Mouse (Mus musculus) neural tube, embryonic 13.5 days (tissue): ENCODE data around the gene Dlgap1. TPM values are rescaled to one million over a fixed set of nuclear protein-coding genes. Genes with fewer than 3 reads are reported as not detected.

Experiments
- ATAC-seq: fragments of 200-750 bp; cut with Nextera tagmentation; 2 replicates; pipeline ENCODE4 v1.8.0; 2017; ENCODE audit warnings: low read depth, mild to moderate bottlenecking, moderate TSS enrichment, moderate library complexity
- H3K27ac ChIP-seq: fragments of 300-500 bp; sonication (generic); replicated peaks from 2 replicates; pipeline ENCODE4 v1.5.1; 2015; ENCODE audit warnings: moderate library complexity, mild to moderate bottlenecking, inconsistent platforms
- H3K27me3 ChIP-seq: fragments of 300-500 bp; sonication (generic); 2 replicates; pipeline ENCODE4 v1.6.1; 2015; ENCODE audit warnings: mild to moderate bottlenecking, inconsistent platforms
- H3K36me3 ChIP-seq: fragments of 300-500 bp; sonication (generic); 2 replicates; pipeline ENCODE4 v1.6.1; 2015; ENCODE audit warnings: mild to moderate bottlenecking, inconsistent platforms
- H3K4me1 ChIP-seq: fragments of 300-500 bp; sonication (generic); replicated peaks from 2 replicates; pipeline ENCODE4 v1.6.1; 2015; ENCODE audit warnings: inconsistent platforms
- H3K4me2 ChIP-seq: fragments of 300-500 bp; sonication (generic); 2 replicates; pipeline ENCODE4 v1.6.1; 2015; ENCODE audit warnings: inconsistent platforms, mild to moderate bottlenecking, moderate library complexity
- H3K4me3 ChIP-seq: fragments of 300-500 bp; sonication (generic); 2 replicates; pipeline ENCODE4 v1.5.1; 2015; ENCODE audit warnings: mild to moderate bottlenecking, inconsistent platforms
- H3K9ac ChIP-seq: fragments of 300-500 bp; sonication (generic); 2 replicates; pipeline ENCODE4 v1.6.1; 2015; ENCODE audit warnings: moderate library complexity, mild to moderate bottlenecking, inconsistent platforms
- H3K9me3 ChIP-seq: fragments of 300-500 bp; sonication (generic); 2 replicates; pipeline ENCODE4 v1.6.1; 2016; ENCODE audit warnings: inconsistent platforms
- WGBS: fragments of 180-500 bp; shearing (Covaris S2); methylation state at CpG from one replicate; pipeline ENCODE4 v1.1.7; 2015; 5-methylcytosine and 5-hydroxymethylcytosine counted together
- polyA plus RNA-seq: library from polyadenylated mRNA; unstranded; fragments of >200 nt; fragmentation: Nextera tagmentation; extraction: Ambion mirVana; gene quantifications from 2 replicates; pipeline ENCODE4 v1.2.1, GENCODE M21; 2015

The Dlgap1 gene
- polyA plus RNA-seq, 1 experiment from 2014 or later: 19.2 TPM

DNA sequence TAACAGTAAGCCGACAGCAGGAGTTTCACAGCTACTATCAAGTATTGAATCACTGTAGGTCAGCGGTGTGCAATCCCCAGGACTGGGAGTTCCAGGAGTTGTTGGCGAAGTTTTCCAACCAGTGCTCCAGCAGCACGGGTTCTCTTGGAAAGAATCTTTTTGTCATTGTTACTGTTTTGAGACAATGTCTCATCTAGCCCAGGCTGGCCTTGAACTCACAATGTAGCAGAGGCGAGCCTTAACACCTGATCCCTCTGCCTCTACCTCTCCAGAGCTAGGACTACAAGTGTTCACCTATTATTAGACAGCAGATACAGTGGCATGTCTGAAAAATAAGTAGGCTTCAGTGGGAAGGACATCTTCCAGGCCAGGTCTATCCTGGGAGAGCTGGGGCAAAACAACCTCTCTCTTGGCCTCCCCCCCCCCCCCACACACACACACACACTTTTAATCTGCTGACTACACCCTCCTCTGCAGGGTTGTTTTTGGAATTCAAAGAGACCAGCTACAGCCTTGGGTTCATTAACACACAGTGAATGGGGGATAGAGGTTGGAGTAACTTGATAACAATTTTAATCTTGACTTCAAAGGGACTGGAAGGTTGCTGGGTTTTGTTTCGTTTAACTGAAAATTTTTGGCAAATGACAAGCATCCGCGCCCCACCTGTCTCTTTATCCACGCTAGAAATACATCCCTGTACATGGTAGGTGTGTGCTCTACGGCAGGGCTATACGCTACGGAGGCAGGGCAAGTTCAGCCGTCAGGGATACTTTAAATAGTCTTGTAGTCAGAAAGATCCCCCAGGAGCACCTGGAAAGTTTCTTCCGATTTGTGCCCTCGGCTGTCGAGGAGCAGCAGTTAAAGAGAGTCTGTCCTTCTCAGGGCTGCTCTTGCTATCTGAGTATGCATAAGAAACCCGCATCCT, 781.6 kb downstream of the Dlgap1 start:
- Histone ChIP-seq H3K9me3 (no peaks in the 10 kb centered on the region), H3K27ac (0 out of 2 replicates have a peak overlapping the region, but pooled peaks have one; percentile 61), H3K4me1 (peaks cover 56% of the 10 kb centered on the region), H3K4me2 (peak overlapping the region; percentile 49), H3K9ac (peak overlapping the region; percentile 59; the same call in 1 of the 2 replicates), H3K27me3 (peaks cover 27% of the 10 kb centered on the region), H3K36me3 (no peaks in the 10 kb centered on the region), H3K4me3 (peak overlapping the region; percentile 27)
- 47% methylated on average over 17 of the region's 17 CpGs for WGBS
- no peak for ATAC-seq

DNA sequence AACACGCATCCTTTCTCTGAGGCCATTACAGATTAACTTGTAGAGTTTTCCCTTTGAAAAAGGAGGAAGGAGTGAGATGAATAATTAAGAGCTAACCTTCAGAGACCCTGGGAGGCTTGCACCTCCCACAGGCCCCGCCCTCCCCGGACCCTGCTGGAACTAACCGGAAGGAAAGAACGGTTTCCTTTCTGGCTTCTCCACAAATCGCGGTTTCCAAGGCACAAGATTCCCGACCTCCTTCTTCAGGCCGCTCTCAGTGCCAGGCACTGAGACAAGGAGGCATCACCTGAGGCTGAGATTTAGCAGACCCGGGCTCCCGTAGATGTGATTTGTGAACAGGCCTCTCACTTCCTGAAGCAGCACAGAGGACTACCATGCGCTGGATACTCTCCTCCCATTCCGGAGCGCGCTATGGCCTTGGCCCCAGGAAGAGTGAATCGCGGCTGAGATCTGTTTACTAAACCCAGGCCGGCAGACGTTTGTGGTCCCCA, 782.3 kb downstream of the Dlgap1 start:
- H3K36me3 ChIP-seq: no peaks in the 10 kb centered on the region
- H3K27ac ChIP-seq: peak overlapping the region; percentile 61; the same call in 1 of the 2 replicates
- no peaks in the 10 kb centered on the region for H3K9me3 ChIP-seq
- H3K4me1 ChIP-seq: peaks cover 61% of the 10 kb centered on the region
- H3K4me2 ChIP-seq: peak overlapping the region; percentile 49
- 7% methylated on average over 19 of the region's 19 CpGs for WGBS
- ATAC-seq: no peak
- peak overlapping the region; percentile 59 for H3K9ac ChIP-seq
- H3K4me3 ChIP-seq: peak overlapping the region; percentile 27
- H3K27me3 ChIP-seq: peaks cover 27% of the 10 kb centered on the region

DNA sequence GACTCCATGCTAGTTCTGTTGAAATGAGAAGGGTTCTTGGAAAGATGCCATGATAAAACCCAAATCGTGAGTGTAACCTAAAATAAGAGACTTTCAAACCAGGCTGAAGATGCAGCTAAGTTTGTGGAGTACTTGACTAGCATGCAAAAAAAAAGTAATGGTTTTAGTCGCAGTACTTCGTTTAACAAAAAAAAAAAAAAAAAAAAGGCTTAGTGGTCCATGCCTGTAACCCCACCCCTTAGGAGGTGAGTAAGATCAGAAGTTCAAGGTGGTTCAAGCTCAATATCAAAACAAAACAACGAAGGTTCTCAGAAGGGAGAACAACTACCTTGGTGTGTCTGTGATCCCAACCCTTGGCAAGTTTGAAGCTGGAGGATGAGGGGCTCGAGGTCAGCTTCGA, 782.8 kb downstream of the Dlgap1 start:
- H3K27me3 ChIP-seq: peaks cover 24% of the 10 kb centered on the region
- peaks cover 58% of the 10 kb centered on the region for H3K4me1 ChIP-seq
- 0 out of 2 replicates have a peak overlapping the region, but pooled peaks have one; percentile 59 for H3K9ac ChIP-seq
- ATAC-seq: no peak
- no peaks in the 10 kb centered on the region for H3K9me3 ChIP-seq
- no peaks in the 10 kb centered on the region for H3K36me3 ChIP-seq
- peak overlapping the region; percentile 61; the same call in 1 of the 2 replicates for H3K27ac ChIP-seq
- WGBS: 60% methylated on average over 6 of the region's 6 CpGs
- H3K4me3 ChIP-seq: peak overlapping the region; percentile 27
- H3K4me2 ChIP-seq: peak overlapping the region; percentile 49

DNA sequence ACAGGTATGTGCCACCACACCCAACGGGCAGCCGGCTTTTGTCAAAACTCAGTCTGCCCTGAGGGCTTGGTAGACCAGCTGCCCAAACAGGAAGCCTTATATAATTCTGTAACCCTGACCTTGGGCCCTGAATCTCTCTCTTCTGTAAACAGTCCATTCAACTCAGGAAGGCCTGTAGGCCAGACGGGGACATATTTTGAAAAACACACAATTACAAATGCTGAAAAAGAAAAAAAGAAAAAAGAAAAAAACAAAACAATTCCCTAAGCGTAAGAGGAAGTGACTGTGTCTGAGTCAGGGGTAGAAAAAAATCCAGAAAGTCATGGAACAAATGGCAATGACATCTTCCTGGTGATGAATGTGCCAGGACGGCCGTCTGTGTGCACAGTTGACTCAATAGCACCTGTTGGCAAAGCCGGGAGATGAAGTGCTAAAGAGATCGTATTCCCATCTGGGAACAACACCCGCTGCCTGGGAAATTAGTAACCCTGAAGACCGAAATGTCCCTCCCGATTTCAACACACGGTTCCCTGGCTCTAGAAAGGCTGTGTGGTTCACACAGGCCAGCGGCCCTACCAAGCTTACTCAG, 784.7 kb downstream of the Dlgap1 start:
- no peak overlapping the region for H3K9ac ChIP-seq

DNA sequence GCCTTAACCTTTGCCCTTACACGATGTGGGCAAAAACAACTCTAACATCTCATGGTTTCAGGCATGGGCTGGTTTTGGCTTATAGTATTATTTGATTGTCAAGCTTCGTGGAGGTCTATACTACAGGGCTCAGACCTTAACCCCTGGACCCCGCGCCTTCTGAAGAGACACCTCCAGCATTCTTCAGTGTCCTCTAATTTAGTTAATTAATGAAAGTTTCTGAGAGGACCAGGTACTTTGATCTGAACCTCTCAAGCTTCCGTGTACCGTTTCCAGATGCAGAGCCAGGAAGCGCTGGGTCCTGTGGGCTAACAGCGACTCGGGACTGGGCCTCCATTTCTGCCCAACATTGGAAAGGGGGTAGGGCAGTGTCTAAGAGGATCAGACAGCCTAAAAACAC, 785.2 kb downstream of the Dlgap1 start:
- Histone ChIP-seq H3K4me1 (peaks cover 35% of the 10 kb centered on the region), H3K9me3 (no peaks in the 10 kb centered on the region), H3K9ac (no peak overlapping the region), H3K4me2 (no peak overlapping the region), H3K27ac (no peak overlapping the region), H3K27me3 (peaks cover 21% of the 10 kb centered on the region), H3K36me3 (no peaks in the 10 kb centered on the region), H3K4me3 (no peak overlapping the region)
- no peak for ATAC-seq
- WGBS: 83% methylated on average over 9 of the region's 9 CpGs

More for the DNA sequence above, 784.7 kb downstream of the Dlgap1 start:
- H3K36me3 ChIP-seq: no peaks in the 10 kb centered on the region
- no peak overlapping the region for H3K4me3 ChIP-seq
- H3K4me1 ChIP-seq: peaks cover 40% of the 10 kb centered on the region
- ATAC-seq: no peak
- no peak overlapping the region for H3K27ac ChIP-seq
- H3K27me3 ChIP-seq: peaks cover 21% of the 10 kb centered on the region
- no peak overlapping the region for H3K4me2 ChIP-seq
- WGBS: 56% methylated on average over 13 of the region's 13 CpGs
- no peaks in the 10 kb centered on the region for H3K9me3 ChIP-seq

DNA sequence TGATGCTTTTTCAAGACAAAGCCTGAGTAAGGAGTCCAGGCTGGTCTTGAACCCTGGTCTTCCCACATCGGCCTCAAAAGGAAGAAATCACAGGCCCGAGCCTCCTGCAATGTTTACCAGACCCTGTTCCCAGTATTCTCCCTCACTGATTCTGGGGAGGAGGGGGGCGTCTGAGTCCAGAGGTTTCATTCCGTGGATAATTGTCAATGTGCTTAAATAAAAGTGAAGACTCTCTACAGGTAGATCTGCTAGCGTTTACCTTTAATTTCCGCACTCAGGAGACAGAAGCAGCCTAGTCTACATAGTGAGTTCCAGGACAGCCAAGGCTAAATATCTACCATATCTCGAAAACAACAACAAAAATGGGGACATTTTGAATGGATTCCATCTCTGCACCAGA, 785.8 kb downstream of the Dlgap1 start:
- H3K4me3 ChIP-seq: no peak overlapping the region
- H3K27ac ChIP-seq: no peak overlapping the region
- H3K4me1 ChIP-seq: peaks cover 35% of the 10 kb centered on the region
- no peak overlapping the region for H3K9ac ChIP-seq
- H3K36me3 ChIP-seq: no peaks in the 10 kb centered on the region
- ATAC-seq: no peak
- peak overlapping the region; percentile 58 for H3K4me2 ChIP-seq
- H3K27me3 ChIP-seq: peaks cover 16% of the 10 kb centered on the region; the same call in 1 of the 2 replicates
- 53% methylated on average over 7 of the region's 7 CpGs for WGBS
- no peaks in the 10 kb centered on the region for H3K9me3 ChIP-seq

DNA sequence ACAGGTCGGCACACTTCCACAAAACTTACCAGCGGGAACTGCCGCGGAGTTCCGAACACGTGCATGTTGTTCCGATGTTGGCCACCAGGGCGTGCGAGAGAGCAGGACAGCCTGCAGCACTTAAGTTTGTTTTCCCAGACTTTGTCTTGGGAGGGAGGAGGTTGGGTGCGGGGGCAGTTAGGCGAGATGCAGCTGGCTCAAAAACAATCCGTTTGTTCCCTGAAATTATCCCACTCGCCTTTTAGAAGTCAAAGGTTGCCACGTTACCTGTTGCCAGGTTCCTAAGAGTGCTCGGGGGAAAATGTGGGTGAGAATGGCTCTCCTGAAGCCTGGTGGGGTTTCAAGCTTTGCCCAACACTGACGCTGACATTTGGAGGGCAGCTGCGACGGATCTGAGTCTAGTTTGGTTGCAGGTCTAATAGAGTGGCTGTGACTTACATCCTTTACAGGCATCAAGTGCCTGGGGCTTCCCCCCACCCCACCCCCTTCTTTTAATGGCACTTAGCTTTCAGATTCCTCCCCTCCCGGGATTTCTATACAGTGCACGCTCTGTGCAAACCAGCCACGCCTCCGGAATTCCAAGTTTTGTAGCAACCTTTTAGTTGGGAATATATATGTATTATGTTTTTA, 786.3 kb downstream of the Dlgap1 start:
- H3K4me1 ChIP-seq: peaks cover 35% of the 10 kb centered on the region
- ATAC-seq: peak; percentile 66
- peaks cover 15% of the 10 kb centered on the region; the same call in 1 of the 2 replicates for H3K27me3 ChIP-seq
- under 1% methylated on average over 22 of the region's 22 CpGs for WGBS
- H3K4me3 ChIP-seq: peak overlapping the region; percentile 28
- no peaks in the 10 kb centered on the region for H3K9me3 ChIP-seq
- H3K4me2 ChIP-seq: peak overlapping the region; percentile 58
- H3K9ac ChIP-seq: peak overlapping the region; percentile 53
- H3K36me3 ChIP-seq: no peaks in the 10 kb centered on the region
- H3K27ac ChIP-seq: peak overlapping the region; percentile 81

DNA sequence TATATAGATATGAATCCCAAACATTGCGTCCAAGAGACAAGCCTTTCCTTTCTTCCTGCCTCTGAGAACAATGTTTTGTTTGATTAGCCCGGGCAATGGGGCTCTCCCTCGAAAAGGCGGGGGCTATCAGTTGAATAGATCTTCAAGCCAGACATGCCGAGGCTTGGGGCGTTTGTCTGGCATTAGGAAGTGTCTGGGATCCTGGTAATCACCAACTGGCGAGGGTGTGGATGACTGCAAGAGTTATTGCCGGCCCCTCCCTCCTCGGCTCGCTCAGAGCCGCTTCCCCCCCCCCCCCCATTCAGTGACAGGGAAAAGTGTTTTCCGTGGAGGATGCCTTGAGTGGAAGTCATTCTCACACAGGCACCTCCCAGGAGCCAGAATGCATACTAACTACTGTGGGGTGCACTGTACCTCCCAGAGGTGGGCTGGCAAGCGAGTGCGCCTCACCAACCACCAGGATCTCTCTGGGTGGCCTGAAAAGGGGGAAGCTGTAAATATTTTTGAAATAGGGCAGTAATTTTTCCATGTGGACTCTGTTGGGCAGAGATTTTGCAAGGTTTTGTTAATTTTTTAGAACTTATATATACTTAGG, 786.9 kb downstream of the Dlgap1 start:
- no peaks in the 10 kb centered on the region for H3K9me3 ChIP-seq
- ATAC-seq: peak; percentile 69
- H3K27me3 ChIP-seq: peaks cover 12% of the 10 kb centered on the region; the same call in 1 of the 2 replicates
- peaks cover 34% of the 10 kb centered on the region for H3K4me1 ChIP-seq
- H3K4me2 ChIP-seq: peak overlapping the region; percentile 58
- H3K36me3 ChIP-seq: no peaks in the 10 kb centered on the region
- H3K9ac ChIP-seq: peak overlapping the region; percentile 53
- peak overlapping the region; percentile 81 for H3K27ac ChIP-seq
- H3K4me3 ChIP-seq: peak overlapping the region; percentile 28
- WGBS: 2% methylated on average over 14 of the region's 14 CpGs

- H3K9ac ChIP-seq: no peak overlapping the region
- H3K36me3 ChIP-seq: no peaks in the 10 kb centered on the region
- ATAC-seq: no peak
- H3K9me3 ChIP-seq: no peaks in the 10 kb centered on the region
- WGBS: 91% methylated on average over 7 of the region's 7 CpGs
- H3K4me1 ChIP-seq: no peaks in the 10 kb centered on the region
- no peak overlapping the region for H3K27ac ChIP-seq
- H3K27me3 ChIP-seq: no peaks in the 10 kb centered on the region
- no peak overlapping the region for H3K4me2 ChIP-seq
- no peak overlapping the region for H3K4me3 ChIP-seq
Measured at GRCm38 (mm10) chr17:70762001-70762400, 793.1 kb downstream of the Dlgap1 start.

DNA sequence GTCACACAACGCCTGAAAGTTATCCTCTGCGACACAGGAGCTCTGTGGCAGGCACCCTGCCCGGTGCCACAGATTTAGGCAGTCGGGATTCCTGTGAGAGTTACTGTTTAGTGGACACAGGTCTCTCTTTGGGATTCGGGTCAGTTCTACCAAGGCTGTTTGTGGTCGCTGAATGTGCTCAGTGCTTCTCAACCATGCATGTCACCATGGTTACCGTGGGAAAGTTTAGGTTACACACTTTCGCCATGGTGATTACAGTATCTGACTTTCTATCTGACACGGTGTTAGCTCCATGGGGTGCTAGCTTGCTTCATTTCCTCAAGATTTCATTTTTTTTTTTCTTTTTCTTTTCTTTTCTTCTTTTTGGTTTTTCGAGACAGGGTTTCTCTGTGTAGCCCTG, 793.8 kb downstream of the Dlgap1 start:
- H3K27me3 ChIP-seq: no peaks in the 10 kb centered on the region
- no peak overlapping the region for H3K4me3 ChIP-seq
- WGBS: 78% methylated on average over 10 of the region's 10 CpGs
- no peaks in the 10 kb centered on the region for H3K9me3 ChIP-seq
- no peak for ATAC-seq
- H3K4me2 ChIP-seq: no peak overlapping the region
- H3K27ac ChIP-seq: no peak overlapping the region
- no peak overlapping the region for H3K9ac ChIP-seq
- H3K4me1 ChIP-seq: no peaks in the 10 kb centered on the region
- no peaks in the 10 kb centered on the region for H3K36me3 ChIP-seq

GRCm38 (mm10) chr17:70765337-70765736, 796.5 kb downstream of the Dlgap1 start:
- WGBS: 94% methylated on average over 9 of the region's 9 CpGs
- Histone ChIP-seq H3K9ac (no peak overlapping the region), H3K36me3 (no peaks in the 10 kb centered on the region), H3K4me1 (no peaks in the 10 kb centered on the region), H3K27me3 (no peaks in the 10 kb centered on the region), H3K27ac (no peak overlapping the region), H3K4me2 (no peak overlapping the region), H3K9me3 (no peaks in the 10 kb centered on the region), H3K4me3 (no peak overlapping the region)
- ATAC-seq: no peak
